Mouse (Mus musculus) adrenal gland, postnatal 36 days (tissue): Measurements from ENCODE around the gene Limk2. TPM values are rescaled to one million over a fixed set of nuclear protein-coding genes. Genes with fewer than 3 reads are reported as not detected.

Experiments used
- DNase-seq, 2 experiments: peaks; one replicate each; pipeline ENCODE4 v3.0.0; 2021; ENCODE audit warnings: mixed read lengths in 1 of 2
- long read RNA-seq, 2 experiments: library from polyadenylated mRNA; stranded (forward); transcript quantifications; one replicate each; pipeline ENCODE4 v2.0.0; 2021; ENCODE audit warnings: borderline sequencing depth in 2 of 2
- total RNA-seq, 2 experiments: library from RNA; stranded (reverse); gene quantifications; 2 replicates each; pipeline ENCODE4 v1.2.3; 2021

Gene Limk2
- 10 to 100 TPM; 15.6 to 25.4 TPM for total RNA-seq
- long read RNA-seq, experiment 1, transcript Limk2-203 (15 exons, 3,693 nt): major isoform, 11 of 30 reads
- long read RNA-seq, experiment 1, transcript Limk2-201 (16 exons, 3,514 nt): minor isoform, 7 of 30 reads
- long read RNA-seq, experiment 1, partial matches to known transcripts: 7 of 30 reads
- long read RNA-seq, experiment 1, other reads (novel, unspliced or antisense): 5 of 30 reads
- long read RNA-seq, experiment 2, partial matches to known transcripts: 0 of 10 reads
- long read RNA-seq, experiment 2, other reads (novel, unspliced or antisense): 2 of 10 reads

DNA sequence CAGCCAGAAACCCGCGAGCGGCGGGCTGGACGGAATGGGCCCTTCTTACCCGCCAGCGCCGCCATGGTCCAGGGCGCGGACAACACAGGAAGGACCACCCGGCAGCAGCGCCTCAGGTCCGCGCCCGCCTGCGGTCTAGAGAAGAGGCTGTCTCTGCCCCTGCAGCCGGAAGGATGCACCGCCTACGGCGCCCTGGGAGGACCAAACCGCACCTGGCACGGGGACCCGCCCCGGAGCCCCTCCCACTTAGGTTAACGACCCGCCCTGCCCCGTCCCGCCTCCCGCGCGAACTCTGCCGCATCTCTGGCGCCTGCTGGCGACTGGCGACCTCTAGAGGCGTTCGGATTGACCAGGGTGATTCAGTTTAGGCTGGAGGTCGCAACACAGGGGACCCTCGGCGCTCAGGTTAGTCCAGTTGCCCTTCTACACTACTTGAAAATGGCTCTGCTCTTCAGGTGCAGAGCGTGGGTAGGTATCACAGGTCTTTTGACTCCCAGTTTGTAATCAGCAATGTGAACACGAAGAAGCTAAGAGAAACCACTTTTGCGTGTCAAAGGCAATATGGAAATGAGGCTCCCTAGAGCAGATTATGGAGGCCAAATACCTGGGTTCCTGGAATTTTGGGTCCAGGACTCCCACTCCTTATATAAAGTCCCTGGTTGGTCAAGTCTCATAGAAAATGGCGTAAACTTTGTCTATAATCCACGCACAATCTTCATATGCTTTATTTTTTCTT lies at the start of gene Limk2:
Gene Limk2 (minus strand): TSS at position 193 of the 736 bp plus-strand sequence.
- DNase-seq: peak; percentile 95 to 96

DNA sequence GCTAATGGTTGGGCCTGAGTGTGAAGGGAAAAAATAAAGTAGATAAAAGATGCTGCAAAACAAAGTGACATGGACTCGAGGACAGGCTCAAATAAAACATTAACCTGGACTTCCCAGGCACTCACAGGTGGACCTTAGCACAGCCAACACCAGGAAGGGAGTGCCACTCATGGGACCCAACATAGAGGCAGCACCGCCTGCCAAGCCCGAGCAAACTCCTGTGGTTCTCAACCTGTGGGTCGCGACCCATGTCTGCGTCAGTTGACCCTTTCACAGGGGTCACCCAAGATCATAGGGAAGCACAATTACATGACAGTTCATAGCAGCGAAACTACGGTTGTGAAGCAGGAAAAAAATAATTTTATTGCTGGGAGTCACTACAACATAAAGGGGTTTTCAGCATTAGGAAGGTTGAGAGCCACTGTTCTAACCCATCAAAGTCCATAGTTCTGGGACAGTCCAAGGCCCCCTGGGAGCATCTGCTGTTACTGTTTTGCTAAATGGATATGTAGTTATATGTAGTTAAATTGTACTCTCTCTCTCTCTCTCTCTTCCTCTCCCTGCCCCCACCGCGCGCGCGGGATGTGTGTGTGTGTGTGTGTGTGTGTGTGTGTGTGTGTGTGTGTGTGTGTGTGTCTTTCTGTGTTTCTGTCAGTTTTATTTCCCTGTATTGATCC lies 49.6 kb upstream of the Limk2 start:
- DNase-seq: no peak

DNA sequence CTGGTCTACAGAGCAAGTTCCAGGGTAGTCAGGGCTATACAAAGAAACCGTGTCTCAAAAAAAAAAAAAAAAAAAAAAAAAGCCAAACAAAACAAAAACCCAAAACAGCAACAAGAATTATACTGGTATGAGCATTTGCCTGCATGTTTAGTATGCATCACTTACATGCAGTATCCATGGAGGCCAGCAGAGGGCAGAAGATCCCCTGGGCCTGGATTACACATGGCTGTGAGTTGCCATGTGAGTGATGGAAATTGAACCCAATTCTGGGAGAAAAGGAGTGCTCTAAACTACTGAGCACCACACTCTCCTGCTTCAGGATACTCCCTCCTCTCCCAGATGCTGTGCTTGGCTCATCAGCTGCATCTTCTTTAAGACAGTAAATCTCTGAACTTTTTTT lies 47.4 kb upstream of the Limk2 start:
- peak; percentile 72 to 75 for DNase-seq

DNA sequence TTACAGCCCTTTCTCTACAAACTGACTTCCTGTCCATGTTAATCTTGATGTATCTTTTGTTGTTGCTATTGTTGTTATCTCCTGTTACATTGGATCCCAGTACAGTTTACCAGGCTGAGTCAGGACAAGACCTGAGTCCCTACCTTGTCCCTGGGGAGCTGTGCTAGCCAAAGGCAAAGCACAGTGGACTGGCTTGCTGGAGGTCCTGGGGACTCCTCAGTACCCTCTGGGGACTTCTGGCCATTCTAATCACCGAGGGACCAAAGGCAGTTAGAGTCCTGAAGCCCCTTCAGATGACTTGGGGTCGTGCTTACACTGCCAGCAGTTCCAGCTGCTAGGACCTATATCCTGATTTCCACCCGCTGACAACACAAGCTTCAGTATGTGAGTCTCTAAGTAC lies 45.5 kb upstream of the Limk2 start:
- no peak for DNase-seq

DNA sequence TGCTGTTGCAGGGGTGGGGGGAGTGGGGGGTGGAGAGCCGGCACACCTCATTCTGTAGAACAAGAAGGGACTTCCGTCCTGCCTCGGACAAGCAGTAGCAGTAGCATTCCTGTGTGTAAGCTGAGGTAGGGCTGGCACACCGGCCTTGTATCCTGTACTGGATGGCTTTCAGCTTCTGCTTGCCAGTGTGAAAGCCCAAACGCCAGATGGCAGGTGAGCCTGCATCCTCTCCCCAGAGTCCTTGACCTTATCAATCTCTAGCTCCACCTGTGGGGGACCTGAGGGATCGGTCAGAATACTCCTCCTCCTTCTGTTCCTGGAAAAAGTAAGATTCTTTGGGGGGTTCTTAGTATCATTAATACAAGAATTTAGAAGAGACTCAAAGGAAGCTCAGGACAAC lies 44.5 kb upstream of the Limk2 start:
- no peak for DNase-seq

DNA sequence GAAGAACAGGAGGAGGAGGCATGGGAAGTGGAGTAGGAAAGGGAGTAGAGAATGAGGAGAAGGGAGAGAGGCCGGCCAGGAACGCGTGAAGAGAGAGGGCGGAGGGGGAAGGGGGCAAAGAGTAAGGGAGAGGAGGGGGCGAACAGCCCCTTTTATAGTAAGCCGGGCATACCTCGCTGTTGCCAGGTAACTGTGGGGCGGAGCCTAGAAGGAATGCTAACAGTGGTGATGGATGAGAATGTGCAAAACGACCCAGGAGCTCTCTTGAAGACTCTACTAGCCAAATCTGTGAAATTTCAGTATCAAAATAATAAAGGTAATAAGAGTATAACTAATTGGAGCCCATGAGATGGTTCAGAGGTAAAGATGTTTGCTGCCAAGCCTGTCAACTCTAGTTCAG lies 43.8 kb upstream of the Limk2 start:
- DNase-seq: peak; percentile 36 to 48

DNA sequence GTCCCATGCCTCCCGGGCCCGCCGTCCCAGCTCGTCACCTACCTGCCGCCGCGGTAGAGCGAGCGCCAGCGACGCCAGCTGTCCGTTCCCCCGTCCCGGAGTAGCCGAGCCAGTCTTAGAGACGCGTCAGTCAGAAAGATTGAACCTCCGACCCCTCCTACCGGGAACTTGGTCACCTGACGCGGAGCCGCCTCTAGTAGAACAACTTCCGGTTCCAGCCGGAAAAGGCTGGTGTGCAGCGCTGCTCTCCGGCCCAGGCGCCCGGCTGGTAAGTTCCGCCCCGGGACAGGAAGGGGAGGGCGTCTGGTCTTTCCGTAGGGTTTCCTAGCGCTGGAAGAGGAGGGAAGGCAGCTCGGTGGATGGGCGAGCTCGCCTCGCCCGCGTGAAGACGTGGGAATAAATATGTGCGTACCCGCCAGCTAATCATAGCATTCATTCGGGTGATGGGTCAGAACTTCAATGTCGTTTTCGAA lies 43.2 kb upstream of the Limk2 start, which contains the start of gene Rnf185:
Gene Rnf185 (minus strand): TSS at position 197 of the 473 bp plus-strand sequence.
- DNase-seq: peak; percentile 96

DNA sequence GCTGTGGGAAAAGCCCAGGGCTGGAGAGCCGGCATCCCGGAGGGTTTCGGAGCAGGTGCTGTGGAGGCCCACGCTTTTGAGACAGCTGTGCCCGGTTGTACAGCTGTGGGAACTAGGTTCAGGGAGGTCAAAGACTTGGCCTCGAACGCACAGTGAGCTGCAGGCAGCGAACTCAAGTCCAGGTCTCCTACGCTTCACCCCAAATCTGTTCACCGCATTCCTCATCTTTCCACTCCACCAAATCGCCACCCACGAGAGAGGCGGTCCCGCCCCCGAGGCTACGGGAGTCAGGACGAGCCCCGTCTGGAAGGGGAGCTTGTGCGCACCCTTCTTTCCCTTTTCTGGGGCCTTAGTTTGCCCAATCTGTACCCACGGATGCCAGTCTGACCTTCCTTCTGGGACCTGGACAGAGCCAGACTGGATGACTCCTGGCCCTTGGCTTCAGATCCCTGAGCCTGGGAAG lies 42.7 kb upstream of the Limk2 start:
- peak; percentile 63 to 76 for DNase-seq

DNA sequence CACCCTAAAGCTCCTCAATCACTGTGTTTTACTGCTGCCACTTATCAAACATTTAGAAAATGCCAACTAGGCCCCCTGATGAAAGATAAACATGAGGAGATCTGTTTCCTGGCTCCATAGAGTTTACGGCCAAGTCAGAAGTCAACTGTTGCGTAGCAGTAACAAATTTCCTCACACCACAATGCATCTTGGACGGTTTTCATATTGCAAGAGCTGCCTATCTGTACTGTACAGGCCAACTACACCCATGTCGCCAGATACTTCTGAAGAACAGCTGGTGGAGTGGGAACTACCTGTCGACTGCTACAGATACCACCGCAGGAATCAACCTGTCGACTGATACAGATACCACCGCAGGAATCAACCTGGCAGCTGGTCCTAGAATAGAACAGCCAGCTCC lies 35.9 kb upstream of the Limk2 start:
- no peak for DNase-seq

DNA sequence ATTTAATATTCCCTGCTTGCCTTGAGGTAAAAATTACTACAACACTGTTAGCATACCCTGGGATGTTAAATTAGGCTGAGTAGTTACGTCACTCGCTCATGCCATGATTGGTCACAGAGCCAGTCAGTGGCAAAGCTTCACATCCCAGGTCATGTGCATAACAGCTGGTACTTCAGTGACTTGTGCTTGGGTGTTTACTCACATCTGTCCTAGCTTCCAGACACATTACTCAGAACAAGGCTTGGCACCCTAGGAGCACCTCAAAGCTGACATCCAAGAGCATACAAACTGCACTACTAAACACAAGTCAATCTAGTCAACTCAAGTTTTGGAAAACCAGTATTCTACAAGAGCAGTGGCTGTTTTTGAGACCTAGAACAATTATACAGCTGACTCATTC lies 34.1 kb upstream of the Limk2 start:
- no peak for DNase-seq

DNA sequence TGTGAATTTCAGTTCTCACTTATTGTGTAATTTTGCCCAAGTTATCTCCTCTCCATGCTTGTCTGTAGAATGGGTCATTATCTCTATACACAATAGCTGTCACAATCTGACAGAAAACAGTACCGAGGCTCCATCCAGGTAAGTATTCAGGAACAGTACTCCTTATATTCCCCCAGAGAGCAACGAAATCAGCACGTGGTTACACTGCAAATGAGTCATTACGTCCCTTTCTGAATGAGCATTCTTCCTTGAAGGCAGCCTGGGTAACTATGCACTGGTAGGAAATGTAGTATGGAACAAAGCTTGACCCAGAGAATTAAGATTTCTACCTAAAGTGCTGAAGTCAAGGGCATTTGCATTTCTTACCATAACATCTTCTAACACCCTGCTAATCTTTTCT lies 33.7 kb upstream of the Limk2 start:
- DNase-seq: no peak

DNA sequence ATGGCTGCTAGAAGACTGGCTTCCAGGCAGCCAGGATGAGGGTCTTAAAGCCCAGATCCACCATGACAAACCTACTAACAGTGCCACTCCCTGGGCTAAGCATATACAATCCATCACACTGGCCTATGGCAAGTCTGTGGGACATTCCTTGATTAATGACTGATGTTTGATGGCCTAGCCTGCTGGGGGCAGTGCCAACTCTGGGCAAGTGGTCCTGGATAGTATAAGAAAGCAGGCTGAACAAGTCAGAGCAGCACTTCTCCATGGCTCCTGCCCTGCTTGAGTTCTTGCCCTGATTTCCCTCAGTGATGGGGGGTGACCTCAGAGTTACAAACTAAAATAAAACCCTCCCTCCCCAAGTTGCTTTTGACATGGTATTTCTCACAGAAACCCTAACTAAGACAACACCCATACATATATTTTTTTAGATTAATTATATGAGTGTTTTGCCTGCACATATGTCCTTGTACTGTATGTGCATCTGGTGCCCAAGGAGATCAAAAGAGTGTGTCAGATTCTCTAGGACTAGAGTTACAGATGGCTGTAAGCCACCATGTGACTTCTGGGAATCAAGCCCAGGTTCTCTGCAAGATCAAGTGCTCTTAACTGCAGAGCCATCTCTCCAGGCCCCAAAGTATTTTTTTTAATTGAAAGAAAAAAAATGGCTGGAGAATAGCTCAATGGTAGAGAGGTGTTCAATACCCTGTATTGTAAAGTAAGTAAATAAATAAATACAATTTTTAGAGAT lies 32.9 kb upstream of the Limk2 start:
- DNase-seq: peak; percentile 45 to 47

DNA sequence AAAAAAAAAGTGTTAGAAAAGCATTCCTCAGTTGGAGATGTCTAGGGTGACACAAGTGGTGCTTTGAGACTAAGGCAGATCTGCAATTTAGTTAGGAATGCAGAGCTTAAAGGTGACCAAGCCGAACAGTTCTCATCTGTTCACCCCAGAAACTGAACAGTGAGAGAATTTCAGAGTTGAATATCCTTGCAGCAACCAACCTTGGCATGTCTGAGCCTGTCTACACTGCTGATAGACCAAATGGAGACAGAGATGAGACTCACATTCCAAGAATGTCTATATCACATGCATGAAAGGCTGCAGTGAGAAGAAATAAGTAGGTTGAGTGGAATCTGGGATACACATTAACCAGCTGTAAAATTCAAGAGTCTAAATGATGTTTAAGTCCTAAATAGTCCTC lies 28.6 kb upstream of the Limk2 start:
- DNase-seq: no peak

DNA sequence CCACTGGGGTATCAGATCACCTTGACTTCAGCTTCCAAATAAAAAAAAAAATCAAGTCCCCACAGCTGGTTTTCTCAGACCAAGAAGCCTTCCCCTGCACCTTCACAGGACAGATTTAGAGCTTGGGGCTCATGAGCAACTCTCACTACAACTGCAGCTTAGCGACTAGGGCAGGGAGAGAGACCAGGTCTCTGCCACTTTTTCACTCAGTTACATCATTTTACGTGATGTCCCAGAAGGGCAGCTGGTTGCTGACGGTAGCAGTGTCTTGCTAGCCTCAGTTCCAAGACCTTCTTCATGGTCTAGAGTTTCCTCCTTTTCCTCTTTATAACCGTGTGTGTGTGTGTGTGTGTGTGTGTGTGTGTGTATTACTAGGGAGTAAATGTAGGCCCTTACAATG lies 24.8 kb upstream of the Limk2 start:
- DNase-seq: no peak

DNA sequence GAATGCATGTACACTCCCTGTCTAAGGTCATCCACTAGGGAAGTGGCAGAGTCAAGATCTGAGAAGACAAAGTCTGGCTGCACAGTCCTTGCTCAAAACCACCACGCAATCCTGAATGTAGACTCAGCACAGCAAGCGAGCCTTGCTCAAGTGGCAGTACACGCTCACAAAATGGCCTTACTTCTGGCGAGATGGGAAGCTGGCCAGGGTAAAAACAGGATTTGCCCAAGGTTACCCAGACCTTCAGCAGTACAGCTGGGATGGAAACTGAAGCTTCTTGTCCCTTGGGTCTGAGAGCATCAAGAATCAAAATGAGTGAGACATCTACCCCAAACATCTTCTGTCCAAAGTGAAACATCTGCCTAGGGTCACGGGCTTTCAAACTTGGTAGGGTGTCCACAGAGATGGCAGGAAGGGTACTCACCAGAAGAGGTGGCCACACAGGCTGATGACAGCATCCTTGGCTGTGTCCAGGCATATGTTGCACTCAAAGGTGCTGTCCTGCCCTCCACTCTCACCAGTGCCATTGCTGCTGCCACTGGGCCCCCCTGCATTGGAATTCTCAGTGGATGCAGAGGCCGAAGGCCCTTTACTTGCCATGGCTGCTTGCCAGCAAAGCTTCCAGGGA lies 23.1 kb upstream of the Limk2 start:
- DNase-seq: peak; percentile 62 to 65

DNA sequence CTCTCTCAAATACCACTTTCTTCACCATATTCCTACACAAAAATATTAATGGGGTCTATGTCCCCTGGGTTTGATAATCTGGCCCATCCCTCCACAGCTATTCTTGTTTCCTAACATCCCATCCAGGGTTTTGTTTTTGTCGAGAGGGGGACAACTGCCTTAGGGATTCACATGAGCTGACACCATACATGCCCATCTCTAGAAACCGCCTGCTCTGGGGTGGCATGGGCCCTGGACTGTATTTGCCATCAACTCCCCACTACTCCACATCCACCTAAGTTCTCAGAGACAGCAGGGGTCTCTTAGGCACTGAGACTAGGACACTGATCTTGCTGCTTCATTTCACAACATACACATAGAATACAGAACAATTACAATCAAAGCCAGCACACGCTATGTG lies 22.5 kb upstream of the Limk2 start:
- no peak for DNase-seq

DNA sequence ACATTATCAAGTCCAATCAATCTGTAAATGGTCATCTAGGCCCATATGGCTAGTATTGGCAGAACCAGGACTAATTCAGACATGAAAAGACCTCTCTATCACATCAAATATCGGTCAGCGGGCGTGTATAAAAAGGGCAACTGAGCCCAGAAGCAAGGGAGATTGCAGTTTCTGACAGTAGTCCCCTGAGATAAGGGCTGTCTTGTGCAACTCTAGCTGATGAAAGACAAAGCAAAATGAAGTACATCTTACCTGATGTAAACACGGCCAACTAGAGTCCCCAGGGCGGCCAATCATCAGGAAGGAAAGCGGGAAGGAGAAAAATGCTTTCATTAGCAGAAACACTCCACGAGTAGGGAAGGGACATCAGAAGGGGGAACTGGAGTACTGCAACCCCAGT lies 19.6 kb upstream of the Limk2 start:
- DNase-seq: no peak

DNA sequence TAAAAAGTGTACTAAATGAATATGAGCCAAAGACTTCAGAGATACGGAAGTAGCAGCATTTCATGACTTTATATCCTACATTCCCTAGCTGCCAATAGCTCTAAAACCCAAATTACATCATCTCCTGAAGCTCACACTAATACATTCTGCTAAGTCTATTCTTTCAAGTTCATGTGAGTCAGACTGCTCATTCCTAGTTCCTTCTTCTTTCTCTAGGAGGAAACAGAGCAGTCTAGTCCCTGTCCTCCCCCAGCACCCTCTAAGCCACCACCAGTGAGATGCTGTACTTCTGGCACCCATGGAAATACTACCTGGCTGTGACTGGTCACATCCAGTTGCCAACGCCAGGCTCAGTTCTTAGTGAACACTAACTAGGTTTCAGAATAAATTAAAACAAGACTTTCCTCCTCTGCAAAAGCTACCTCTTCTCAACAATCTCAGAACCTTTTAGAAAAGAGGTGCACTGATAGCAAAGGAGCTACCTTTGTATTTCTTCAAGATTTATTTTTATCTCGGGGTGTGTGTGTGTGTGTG lies 18.8 kb upstream of the Limk2 start:
- DNase-seq: no peak

DNA sequence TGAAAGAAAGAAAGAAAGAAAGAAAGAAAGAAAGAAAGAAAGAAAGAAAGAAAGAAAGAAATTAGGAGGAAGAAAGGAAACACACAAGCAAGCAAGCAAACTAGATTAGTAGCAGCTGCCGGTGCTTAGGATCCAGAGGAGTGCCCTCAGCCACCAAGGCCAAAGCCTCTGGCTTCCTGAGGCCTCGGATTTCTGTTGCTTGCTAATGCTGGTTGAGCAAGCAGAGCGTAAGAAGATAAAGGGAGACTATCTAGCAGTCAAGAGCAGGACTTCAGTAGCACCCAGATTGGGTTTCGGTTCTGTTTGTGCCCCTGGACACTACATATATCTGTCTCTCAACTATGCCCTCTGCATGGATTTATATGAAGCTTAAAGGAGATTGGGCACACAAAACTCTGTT lies 13.3 kb upstream of the Limk2 start:
- DNase-seq: peak; percentile 28 to 46

DNA sequence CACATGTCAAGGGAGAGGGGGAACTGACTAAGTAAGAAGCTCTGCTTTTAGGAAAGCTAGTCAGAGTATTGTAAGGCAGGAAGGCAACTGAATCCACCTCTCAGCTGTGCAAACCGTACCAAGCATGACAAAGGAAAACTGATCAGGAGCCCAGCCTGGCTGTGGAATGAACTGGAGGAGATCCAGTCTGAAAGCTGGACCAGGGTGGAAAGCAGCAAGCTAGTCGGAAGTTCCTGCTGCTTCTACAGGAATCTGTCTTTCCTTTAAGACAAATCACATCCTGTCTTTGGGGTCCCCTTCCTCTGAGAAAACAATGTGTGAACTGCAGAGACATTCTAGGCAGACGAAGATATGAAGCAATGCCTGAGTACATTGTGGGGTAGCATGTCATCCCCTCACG lies 9.8 kb upstream of the Limk2 start:
- DNase-seq: peak in 1 of 2 experiments; percentile 16

DNA sequence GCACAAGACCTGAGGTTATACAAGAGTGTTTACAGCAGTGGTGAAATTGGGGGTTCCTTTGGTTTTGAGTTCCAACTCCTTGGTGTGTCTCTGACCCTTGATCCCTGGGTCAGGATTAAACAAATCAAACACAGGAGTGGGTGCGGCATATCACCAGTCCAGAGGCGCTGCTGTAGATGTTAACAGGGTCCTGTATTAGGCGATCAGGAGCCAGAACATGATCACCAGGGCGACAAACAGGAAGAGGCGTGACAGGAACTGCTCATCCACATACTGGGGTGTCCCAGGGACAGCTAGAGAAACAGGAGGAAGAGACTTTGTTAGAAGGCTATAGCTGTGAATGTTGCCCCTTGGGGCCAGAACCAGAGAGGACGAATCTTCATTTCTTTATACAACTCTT lies 8.8 kb upstream of the Limk2 start:
- DNase-seq: no peak
